Mouse (Mus musculus) G1E (cell line): ENCODE data around the gene Zfp277.

Experiments
- CTCF ChIP-seq: IDR thresholded peaks from 2 replicates; pipeline ENCODE4 v1.5.1; 2012; ENCODE audit warnings: low read depth, low read length, inconsistent platforms, mixed read lengths
- GATA2 ChIP-seq: IDR thresholded peaks from 2 replicates; pipeline ENCODE4 v1.6.1; 2012; ENCODE audit warnings: low read depth, low read length, inconsistent platforms, borderline replicate concordance

DNA sequence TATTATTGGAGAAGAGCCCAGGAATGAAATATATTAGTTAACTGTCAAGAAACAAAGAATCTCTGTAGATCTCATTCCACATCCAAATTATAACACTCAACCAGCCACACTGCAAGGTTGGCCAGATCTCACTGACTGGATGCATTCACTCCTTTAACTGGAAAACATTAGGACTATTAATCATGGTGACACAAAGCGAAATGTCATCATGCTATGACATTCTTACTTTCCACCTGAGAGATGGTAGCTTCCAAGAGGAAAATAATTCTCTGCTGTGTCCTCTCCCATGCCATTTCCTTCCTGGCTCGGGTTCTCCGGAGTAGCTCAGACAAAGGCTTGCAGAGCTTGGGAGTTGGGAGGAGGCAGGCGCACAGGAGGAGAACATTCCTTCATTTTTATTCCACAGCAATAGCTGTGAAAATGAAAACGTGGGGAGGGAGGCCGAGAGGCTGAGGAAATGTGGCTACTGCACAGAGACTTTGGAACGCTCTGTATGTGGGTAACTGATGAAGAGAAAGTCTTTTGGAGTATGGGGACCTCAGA, 17.1 kb upstream of the Zfp277 start:
- TF ChIP-seq CTCF (no peak), GATA2 (no peak)
